Mouse (Mus musculus): ENCODE measurements around the gene Serinc2.

Gene Serinc2

DNA sequence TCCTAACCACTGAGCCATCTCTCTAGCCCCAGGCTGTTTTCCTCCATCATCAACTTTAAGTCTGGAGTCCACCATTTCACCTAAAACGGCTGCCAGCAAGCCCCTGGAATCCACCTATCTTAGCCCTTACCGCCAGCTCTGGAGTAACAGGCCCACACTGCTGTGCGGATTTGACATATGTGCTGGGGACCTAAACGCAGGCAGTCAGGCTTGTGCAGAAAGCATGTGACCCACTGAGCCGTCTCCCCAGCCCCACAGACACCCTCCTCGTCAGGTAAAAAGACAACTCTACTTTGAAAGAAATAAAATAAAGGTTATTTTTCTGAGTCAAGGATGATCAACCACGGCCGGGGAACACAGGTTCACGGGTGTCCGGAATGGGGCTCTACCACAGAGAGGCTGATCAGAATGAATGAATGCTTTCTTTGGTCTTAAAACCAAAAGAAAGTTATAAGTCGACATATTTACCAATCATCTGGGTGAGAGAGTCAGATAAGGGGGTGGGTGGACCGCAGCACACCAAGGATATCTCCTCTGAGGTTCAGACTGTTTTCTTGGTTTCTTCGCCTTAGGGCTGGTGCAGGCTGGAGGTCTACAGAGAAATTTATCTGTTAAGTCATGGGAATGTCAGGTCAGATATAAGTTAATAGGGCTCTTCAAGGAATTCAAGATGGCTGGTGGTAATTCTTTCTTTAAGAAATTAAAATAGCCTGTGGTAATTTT, 17.4 kb upstream of the Serinc2 start:
- DNase-seq: no peak

DNA sequence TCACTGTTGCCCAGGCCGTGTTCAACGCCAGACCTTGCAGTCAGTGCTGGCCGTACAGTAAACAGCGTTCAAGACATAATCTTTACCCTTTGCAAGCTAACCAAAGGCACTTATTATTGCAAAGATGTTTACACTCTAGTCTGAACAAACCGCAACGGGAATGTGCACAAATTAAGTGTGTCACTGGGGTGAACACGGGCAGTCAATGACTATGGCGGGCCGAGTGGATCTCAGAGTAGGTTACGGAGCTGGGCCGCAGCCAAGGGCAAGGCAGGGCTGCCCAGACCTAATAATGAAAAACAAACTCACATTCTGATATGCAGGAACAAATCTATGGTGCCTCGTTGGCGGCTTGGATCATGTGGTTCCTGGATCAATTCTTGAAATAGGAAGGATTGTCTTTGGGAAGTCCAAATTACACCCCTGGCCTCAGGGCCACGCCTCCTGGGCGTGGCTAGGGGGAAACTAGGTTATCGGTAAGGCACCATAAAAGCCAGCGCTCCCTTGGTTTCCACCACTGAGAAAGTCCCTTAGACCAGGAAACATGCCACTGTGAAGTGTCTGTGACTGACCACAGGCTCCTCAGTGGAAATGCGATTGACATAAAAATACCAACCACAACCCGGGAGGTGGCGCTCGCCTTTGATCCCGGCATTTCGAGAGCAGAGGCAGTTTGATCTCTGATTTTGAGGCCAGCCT, 16.2 kb upstream of the Serinc2 start:
- no peak for DNase-seq

DNA sequence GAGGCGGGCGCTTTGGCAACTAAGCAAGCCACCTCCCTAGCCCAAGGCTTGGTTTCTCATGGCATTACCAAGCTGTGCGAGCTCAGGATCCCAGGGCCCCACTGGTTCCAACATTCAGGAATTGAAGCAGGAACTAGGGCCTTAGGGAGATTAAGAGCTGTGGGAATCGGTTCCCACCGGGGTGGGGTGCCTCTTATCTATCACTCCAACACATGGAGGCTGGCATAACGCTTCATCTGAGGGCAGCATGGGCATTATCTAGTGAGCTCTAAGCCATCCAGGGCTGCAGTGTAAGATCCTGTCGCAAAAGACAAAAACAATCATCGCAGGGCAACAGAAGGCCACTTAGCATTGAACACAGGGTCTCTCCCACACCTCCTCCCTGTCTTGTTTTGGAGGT, 15.5 kb upstream of the Serinc2 start:
- no peak for DNase-seq

DNA sequence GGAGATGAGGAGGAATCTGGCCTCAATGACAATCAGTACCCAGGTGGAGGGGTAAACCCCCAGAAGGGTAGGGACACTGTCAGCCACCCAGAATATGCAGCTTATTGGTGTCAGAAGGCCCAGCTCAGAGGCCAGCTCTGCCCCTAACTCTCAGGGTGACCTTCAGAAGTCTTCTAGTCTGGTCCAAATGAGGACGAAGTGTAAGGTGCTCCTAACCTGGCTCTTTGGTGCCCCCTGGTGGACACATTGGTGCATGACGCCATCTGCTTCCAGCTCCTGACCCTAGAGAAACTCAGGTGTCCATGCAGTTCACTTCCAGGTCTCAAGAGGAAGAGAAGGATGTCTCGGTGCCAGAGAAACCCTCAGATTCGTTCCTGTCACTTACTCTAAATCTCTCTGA, 13.3 kb upstream of the Serinc2 start:
- peak; percentile 87 for DNase-seq

DNA sequence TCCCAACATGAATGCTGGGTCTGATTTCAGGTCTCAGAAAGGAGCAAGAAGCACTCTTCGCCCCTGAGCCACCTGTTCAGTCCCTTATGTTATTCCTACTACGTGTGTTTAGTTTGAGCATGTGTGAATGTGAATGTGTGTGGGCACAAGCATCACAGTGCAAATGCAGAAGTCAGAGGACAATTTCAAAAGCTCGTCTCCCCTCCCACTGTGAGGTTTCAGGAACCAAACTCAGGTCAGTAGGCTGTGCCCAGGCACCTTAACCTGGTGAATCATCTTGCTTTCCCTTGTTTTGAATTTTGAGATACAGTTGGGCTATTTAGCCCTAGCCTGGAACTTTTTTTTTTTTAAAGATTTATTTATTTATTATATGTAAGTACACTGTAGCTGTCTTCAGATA, 10.8 kb upstream of the Serinc2 start:
- no peak for DNase-seq

DNA sequence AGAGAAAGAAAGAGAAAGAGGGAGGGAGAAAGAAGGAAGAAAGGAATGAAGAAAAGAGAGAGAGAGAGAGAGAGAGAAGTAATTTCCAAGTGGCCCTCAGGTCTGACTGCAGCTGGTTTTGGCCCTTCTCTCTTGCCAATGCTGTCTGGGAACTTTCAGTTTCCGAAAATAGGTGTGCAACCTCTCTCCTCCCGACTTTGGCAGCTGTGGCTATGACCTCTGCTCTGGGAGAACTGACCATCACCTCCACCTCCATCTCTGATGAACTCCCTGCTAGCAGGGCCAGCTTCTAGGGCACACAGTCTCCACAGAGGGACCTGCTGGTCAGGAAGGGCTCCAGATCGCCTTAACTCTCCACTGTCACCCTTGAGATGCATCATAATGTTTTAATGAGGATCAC, 7.5 kb upstream of the Serinc2 start:
- DNase-seq: no peak

DNA sequence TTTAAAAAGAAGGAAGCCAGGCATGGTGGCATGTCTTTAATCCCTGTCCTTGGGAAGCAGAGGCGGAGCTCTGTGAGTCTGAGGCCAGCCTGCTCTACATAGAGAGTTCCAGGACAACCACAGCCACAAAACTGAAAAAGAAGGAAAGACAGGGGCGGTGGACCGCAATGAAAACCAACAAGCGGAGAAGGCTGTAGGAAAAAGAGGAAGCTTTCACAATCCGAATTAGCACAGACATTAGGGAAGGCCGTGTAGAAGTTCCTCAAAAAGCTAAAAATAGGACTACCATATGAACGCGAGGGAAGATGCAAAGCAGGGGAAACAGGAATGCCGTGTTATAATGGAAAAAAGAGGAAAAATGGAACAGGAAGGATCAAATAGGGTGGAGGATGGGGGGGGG, 4.8 kb upstream of the Serinc2 start:
- no peak for DNase-seq

DNA sequence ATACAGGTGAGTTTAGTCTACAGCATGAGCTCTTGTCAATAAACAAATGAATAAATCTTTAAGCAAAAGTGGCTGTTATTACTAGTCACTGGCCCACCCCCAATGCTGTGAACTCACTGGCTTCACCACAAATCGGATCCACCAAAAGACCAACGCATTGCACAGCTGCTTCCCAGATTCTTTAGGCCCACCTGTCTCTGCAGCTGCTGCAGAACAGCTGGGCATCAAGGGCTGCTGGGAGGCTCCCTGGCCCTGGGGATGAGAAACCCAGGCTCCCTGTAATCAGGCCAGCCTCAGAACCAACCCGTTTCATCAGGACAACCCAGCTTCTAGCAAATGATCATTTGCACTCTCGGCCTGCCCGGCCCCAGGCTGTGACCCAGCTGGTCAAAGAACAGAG, 3.9 kb upstream of the Serinc2 start:
- no peak for DNase-seq

DNA sequence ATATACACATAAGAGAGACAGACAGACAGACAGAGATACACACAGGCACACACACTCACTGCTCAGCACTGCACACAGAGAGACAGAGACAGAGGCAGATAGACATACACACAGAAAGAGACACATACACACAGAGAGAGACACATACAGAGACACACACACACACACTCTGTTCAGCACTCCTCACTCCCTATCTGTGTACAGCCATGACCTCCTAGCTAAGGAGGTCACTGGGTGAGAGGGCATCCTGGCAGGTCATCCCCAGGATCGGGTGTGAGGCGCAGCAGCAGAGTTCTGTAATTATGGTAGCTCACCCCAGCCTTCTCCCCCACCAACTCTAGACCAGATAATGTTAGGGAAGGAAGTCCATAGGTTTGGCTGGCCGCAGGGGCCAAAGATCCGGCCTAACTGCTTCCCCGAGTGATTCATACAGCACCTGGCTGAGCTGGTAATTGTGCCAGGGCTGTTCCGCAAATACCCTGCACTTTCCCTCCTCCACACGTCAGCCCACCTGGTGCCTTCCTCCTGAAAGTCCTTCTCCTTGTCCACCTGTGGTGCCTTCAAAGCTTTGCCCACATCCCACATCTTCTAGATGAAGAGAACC, 2.3 kb downstream of the Serinc2 start:
- no peak for DNase-seq

DNA sequence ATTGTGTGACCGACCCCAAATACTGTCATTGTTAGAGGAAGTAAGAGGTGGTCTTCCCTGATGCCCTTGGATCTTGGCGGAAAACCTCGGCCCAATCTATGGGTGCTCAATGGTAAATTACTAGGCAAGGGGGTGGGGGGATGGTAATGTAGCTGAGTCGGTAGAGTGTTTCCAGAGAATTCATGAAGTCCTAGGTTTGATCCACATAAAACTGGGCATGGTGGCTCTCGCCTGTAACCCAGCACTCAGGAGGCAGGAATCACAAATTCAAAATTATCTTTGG, 3.2 kb downstream of the Serinc2 start:
- no peak for DNase-seq

DNA sequence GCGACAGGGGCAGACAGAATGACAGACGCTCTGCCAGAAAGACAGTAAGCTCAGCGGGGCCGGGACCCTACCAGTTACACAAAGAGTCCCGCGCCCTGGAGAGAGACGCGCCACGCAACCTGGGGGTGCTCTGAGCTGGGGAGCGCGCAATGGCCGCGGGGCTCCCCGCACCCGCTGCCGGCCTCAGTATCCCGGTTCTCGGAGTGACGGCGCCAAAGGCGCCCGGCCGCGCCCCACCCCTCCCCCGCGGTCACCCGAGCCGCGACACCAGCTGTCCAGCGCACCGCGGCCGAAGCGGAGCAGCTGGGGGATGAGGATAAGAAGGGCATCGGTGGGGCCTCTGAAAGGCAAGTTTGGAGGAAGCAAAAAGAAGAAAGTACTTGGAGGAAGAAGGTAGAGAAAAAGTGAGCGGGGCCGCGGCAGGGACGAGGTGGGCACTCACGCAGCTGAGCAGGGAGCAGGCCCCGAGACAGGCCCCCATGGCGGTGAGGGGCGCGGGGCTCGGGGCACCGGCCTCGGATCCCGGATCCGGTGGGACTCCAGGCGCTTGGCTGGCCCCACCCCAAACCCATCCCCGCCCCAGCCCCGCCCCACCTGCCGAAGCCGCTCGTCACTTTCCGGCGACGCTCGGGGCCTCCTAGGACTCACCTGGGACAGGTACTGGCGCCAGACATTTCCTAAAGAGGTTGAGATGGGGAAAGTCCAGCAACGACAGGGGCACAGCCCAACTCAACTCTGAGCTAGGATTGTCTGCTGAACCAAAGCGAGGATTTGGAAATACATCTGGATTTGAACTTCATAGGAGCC, 3.8 kb downstream of the Serinc2 start:
- DNase-seq: peak; percentile 57

DNA sequence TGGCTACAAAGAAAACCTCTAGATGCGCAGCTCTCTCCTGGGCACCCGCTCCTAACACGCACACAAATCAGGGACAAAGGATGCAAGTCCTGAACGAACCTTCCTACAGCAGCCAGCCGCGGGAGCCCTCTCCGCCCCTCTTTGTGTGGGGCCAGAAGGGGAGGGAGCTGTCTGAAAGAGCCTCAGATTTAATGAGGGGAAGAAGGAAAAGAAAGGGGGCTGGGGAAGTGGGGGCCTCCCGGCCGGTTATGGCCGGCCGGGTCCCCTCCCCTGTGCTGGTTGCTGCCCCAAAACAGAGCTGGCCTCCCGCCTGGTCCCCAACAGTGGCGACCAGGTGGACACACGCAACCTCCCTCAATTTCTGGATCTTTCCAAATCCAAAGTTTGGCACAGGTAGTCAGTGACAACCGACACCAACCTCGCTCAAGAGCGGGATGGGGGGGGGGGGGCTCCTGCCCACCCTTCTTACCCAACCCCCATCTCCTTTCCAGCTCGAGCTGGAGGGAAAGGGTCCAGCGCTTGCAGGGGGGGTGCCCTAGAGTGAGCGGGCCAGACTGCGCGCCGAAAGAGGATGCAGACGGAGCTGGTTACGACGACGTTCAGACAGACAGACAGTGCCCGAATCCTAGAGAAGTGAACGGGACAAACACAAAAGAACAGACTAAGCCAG, 4.5 kb downstream of the Serinc2 start:
- no peak for DNase-seq

DNA sequence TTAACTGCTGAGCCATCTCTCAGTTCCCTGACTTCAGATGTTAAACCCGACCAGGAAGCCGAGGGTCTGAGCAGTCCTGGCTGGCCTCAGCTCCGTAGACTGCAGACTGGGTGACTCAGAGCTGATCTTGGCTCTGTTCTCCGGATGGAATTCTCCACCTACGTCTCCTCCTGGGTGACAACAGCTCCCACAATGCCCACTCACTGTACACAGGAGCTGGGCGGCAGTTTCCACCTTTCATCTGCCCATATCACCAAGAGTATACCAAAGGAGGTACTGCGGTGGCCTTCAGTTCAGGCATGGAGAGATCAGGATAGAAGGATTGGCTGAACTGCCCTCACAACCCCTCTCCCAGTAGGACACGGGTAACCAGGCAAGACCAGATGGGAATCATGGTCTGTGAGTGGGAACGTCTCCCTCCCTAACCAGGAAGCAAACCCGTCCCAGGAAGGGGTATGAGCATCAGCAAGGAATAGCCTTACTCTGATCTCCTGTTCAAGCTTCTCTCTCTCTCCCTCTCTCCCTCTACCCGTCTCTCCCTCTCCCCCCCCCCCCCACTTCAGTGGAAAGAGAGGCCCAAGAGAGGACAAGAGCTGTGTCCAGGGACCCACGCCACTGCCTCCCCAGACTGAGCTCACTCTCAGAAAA, 5.2 kb downstream of the Serinc2 start:
- no peak for DNase-seq

DNA sequence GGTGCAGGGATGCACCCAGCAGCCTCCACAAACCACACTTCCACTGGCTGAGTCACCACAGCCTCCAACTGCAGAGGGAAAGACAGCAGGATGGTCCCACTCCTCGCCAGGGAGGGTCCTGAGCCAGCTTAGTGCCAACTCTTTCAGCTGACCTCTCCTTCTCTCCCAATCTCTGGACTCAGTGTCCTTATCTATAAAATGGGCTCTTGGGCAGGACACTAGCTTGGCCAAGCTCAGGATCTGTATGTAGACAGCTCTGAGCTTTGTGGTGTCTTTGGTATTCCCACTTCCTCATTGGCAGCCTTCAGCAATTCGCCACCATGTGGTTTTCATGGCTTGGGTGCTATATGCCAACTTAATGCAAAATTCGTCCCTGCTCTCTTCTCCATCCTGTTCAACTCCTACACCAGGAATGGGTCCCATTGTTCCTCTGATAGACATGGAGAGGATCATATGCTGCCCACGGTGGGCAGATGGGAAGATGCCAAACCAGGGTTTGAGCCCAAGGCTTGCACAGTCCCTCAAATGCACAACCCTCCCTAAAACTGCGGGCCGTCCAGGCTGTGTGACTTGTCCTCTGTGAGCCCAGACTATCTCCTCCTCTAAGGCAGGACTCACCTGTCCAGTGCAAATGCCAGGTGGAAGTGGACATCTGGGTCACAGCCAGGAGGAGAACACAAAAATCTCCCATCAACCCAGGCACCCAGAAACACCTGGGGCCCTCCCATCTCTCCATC, 8.2 kb downstream of the Serinc2 start:
- DNase-seq: no peak

DNA sequence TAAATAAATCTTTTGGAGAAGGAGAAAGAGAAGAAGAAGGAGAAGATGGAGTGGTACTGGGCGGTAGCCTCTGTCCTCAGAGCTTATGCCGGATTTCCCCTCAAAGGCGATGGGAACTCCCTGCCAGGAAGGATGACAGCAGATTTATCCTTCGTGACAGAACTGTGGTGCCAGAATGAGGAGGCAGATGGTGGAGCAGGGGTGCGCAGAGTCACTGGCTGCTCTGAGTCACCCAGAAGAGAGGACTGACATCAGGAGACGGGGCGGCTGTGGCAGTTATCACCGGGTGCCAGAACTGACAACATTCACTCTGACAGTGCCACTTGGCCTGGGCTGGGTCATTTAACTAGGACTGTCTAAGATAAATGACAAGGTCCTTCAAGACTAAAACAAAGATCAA, 8.9 kb downstream of the Serinc2 start:
- no peak for DNase-seq

DNA sequence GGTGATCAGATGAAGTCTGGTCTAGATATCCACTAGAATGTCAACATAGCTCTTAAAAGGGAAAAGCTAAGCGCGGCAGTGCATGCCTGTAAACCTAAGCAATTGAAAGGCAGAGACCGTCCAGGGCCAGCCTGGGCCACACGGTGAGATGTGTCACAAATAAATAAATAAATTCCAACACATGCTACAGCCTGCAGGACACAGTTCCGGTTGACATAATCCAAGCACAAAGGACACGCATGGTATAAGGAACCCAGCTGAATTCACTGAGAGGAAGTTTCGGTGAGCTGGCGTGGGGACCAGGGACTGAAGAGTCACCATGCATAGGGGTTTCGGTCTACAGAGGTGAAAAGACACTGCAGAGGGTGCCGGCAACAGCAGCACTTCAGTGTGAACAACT, 10.3 kb downstream of the Serinc2 start:
- no peak for DNase-seq

DNA sequence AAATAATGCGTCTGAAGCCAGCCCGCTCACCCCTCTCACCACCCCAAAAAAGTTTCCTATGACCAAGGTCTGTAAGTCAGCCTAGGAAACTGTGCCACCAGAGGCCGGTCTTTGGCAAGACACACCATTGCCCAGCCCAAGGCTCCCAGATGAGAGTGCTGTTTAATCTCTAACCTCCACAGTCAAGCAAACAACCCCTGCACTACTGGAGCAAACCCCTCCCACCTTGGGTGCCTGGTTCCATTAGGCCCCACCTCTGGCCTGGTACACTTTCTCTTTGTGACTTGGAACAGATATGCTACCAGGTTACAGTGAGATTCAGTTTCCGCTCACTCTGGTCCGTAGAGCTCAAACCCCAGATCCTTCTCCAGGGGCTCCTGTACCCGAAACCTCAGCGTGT, 11.9 kb downstream of the Serinc2 start:
- DNase-seq: peak; percentile 65

DNA sequence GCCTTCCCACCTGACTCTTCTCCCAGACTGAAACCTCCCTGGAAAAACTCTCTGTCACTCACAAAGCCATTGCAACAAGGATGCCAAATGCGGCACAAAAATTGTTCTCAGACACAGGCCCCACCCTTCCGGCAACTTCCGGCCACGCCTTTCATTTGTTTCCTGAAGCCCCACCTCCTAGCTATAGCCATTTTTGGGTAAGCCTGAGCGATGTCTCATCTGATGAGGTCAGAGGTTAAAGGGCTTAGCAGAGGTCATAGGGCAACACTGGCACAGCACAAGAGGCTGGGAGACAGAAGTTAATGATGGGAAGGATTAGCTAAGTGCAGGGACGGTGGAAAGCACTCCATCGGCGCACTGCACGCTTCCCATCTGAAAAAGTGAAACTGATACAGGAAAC, 12.4 kb downstream of the Serinc2 start:
- DNase-seq: no peak

DNA sequence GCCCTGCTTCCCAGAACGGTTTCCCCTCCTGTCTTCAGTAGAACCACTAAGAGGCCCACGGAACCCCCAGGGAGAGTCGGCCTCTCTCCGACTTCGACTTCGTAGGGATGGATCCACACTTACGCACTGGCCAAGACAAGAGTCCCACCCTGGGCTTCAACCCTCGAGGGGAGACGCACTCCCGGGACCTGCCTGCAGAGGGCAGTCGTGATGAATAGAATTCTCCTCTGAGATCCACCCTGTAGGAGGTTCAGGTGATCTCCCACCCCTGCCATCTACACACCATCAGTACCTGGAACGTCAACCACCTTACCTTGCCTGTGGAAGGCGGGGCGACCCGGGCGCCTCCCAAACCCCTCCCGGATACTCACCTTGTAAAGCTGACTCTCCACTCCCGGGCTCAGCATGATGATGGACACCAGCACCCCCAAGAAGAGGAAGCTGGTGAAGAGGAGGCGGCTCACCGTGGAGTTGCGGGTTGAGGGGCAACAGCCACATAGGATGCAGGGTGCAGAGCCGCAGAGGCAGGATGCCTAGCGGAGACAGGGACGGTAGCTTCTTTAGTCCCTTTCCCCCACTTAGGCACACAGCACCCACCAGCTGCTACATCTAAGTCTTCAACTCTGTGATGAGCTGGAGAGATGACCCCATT, 14.2 kb downstream of the Serinc2 start:
- peak; percentile 76 for DNase-seq

DNA sequence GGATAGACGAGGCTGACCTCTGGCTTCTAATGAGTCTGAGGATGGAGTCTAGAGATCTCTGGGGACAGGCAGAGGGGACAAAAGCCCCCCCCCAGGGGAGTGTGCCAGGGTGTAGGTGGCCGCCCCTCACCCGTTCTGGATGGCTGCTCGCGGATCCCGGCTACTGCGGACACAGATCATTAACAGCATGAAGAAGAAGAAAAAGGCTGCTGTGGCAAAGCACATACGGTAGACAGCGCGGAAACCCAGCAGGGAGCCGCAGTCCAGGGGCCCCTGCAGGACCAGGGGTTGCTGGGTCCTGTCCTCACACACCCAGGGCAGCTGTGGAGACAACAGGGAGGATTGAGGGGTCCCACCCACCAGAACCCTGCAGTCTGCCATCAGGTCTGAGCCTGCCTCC, 14.9 kb downstream of the Serinc2 start:
- DNase-seq: no peak

DNA sequence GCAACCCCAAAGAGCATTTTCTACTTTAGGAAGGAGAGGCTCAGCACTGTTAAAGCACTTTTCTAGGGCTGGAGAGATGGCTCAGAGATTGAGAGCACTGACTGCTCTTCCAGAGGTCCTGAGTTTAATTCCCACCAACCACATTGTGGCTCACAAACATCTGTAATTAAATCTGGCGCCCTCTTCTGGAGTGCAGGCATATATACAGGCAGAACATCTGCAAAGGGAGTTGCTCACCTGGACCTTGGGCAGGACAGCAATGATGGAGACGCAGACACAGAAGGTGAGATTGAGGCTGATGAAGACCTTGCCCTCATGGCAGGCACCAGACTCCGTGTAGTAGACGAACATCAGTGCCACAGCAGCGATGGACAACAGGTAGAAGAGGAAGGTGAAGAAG, 18.6 kb downstream of the Serinc2 start:
- DNase-seq: no peak

Measured in kidney, adult 18-20 months (tissue).